Mouse (Mus musculus): ENCODE results near the gene Zdhhc13.

Gene Zdhhc13

GRCm38 (mm10) chr7:48788851-48789572, at the start of gene Zdhhc13:
TSS of gene Zdhhc13 (plus strand) at chr7:48789003.
- TF ChIP-seq GATA4 (IDR thresholded peaks at IDR 0.05; ENCODE audit: insufficient replicate concordance, low read length): no peak

- no peak for TF ChIP-seq GATA4 (IDR thresholded peaks at IDR 0.05; ENCODE audit: insufficient replicate concordance, low read length)
Observed at GRCm38 (mm10) chr7:48749298-48750163, 39.3 kb upstream of the Zdhhc13 start.

GRCm38 (mm10) chr7:48750164-48750809, 38.5 kb upstream of the Zdhhc13 start:
- TF ChIP-seq GATA4 (IDR thresholded peaks at IDR 0.05; ENCODE audit: insufficient replicate concordance, low read length): no peak

- no peak for TF ChIP-seq GATA4 (IDR thresholded peaks at IDR 0.05; ENCODE audit: insufficient replicate concordance, low read length)
Observed at GRCm38 (mm10) chr7:48751222-48751621, 37.6 kb upstream of the Zdhhc13 start.

GRCm38 (mm10) chr7:48754415-48754974, 34.3 kb upstream of the Zdhhc13 start:
- TF ChIP-seq GATA4 (IDR thresholded peaks at IDR 0.05; ENCODE audit: insufficient replicate concordance, low read length): no peak

- no peak for TF ChIP-seq GATA4 (IDR thresholded peaks at IDR 0.05; ENCODE audit: insufficient replicate concordance, low read length)
Observed at GRCm38 (mm10) chr7:48755825-48756224, 33.0 kb upstream of the Zdhhc13 start.

- no peak for TF ChIP-seq GATA4 (IDR thresholded peaks at IDR 0.05; ENCODE audit: insufficient replicate concordance, low read length)
Observed at GRCm38 (mm10) chr7:48756306-48756931, 32.4 kb upstream of the Zdhhc13 start.

- TF ChIP-seq GATA4 (IDR thresholded peaks at IDR 0.05; ENCODE audit: insufficient replicate concordance, low read length): no peak
Observed at GRCm38 (mm10) chr7:48758083-48758482, 30.7 kb upstream of the Zdhhc13 start.

GRCm38 (mm10) chr7:48760789-48761188, 28.0 kb upstream of the Zdhhc13 start:
- no peak for TF ChIP-seq GATA4 (IDR thresholded peaks at IDR 0.05; ENCODE audit: insufficient replicate concordance, low read length)

GRCm38 (mm10) chr7:48762289-48762688, 26.5 kb upstream of the Zdhhc13 start:
- TF ChIP-seq GATA4 (IDR thresholded peaks at IDR 0.05; ENCODE audit: insufficient replicate concordance, low read length): no peak

- no peak for TF ChIP-seq GATA4 (IDR thresholded peaks at IDR 0.05; ENCODE audit: insufficient replicate concordance, low read length)
Observed at GRCm38 (mm10) chr7:48762721-48763120, 26.1 kb upstream of the Zdhhc13 start.

GRCm38 (mm10) chr7:48765959-48766358, 22.8 kb upstream of the Zdhhc13 start:
- TF ChIP-seq GATA4 (IDR thresholded peaks at IDR 0.05; ENCODE audit: insufficient replicate concordance, low read length): no peak

- no peak for TF ChIP-seq GATA4 (IDR thresholded peaks at IDR 0.05; ENCODE audit: insufficient replicate concordance, low read length)
Observed at GRCm38 (mm10) chr7:48769721-48770120, 19.1 kb upstream of the Zdhhc13 start.

GRCm38 (mm10) chr7:48772060-48772734, 16.6 kb upstream of the Zdhhc13 start:
- no peak for TF ChIP-seq GATA4 (IDR thresholded peaks at IDR 0.05; ENCODE audit: insufficient replicate concordance, low read length)

All from liver, adult (tissue).